Mouse (Mus musculus): ENCODE measurements at regions not wholly inside any gene's neighbourhood (a gene's known extent, or its start where the extent isn't known, plus 50 kb on each side); places are given as distances from the start of the nearest gene placed in this dataset.

GRCm38 (mm10) chr3:39341161-39341687 lies 454.5 kb downstream of the Fat4 start:
- H3K36me3 ChIP-seq: no peaks in the 10 kb centered on the region
- no peak overlapping the region for H3K27ac ChIP-seq
- H3K4me3 ChIP-seq: no peak overlapping the region
- no peak for DNase-seq (ENCODE audit: low spot score)
- H3K4me1 ChIP-seq: no peaks in the 10 kb centered on the region
- 86% methylated on average over 3 of the region's 3 CpGs for WGBS
- H3K27me3 ChIP-seq (ENCODE audit: insufficient read depth, poor library complexity, severe bottlenecking): no peaks in the 10 kb centered on the region
- H3K9me3 ChIP-seq: no peaks in the 10 kb centered on the region

DNA sequence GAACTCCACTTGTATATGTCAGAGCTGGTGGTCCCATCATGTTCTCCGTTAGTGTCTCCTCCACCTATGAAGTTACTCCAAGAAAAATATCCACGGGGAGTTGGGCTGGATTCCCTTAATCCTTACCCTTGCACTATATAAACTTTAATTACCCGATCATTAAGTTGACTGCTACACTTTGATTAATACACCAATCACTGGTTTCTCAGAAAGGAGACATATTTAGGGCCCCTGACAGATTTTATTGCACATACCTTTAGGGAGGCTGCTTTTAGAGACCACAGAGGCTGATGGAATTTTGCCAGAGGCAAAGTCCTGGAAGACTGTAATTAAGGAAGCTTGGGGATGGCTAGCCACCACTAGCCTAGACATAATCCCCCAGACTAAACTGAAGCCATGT lies 457.3 kb downstream of the Fat4 start:
- H3K36me3 ChIP-seq: no peaks in the 10 kb centered on the region
- H3K4me1 ChIP-seq: no peaks in the 10 kb centered on the region
- WGBS: 81% methylated on average over 3 of the region's 3 CpGs
- H3K9me3 ChIP-seq: no peaks in the 10 kb centered on the region
- H3K27ac ChIP-seq: no peak overlapping the region
- no peak overlapping the region for H3K4me3 ChIP-seq
- no peaks in the 10 kb centered on the region for H3K27me3 ChIP-seq (ENCODE audit: insufficient read depth, poor library complexity, severe bottlenecking)
- no peak for DNase-seq (ENCODE audit: low spot score)

DNA sequence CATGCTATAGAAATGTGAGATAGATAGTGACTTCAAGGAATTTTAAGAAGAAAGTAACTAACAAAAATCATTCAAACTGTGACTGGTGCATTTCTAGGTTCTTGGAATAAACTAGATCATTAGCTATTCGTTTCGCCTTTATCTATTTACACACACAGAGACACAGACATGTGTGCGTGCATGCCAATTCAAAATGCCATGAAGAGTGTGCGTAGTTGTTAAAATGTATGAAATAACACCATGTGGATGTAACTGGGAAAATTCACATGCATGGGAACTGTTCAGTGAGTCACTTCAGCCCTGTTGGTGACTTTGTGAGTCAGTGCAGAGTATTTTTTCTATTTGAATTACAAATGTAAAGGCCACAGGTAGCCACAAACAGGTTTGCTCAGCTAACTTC lies 460.8 kb downstream of the Fat4 start:
- H3K27ac ChIP-seq: no peak overlapping the region
- no peaks in the 10 kb centered on the region for H3K4me1 ChIP-seq
- WGBS: 93% methylated on average over 4 of the region's 4 CpGs
- DNase-seq (ENCODE audit: low spot score): no peak
- no peaks in the 10 kb centered on the region for H3K36me3 ChIP-seq
- no peaks in the 10 kb centered on the region for H3K27me3 ChIP-seq (ENCODE audit: insufficient read depth, poor library complexity, severe bottlenecking)
- no peaks in the 10 kb centered on the region for H3K9me3 ChIP-seq
- no peak overlapping the region for H3K4me3 ChIP-seq

DNA sequence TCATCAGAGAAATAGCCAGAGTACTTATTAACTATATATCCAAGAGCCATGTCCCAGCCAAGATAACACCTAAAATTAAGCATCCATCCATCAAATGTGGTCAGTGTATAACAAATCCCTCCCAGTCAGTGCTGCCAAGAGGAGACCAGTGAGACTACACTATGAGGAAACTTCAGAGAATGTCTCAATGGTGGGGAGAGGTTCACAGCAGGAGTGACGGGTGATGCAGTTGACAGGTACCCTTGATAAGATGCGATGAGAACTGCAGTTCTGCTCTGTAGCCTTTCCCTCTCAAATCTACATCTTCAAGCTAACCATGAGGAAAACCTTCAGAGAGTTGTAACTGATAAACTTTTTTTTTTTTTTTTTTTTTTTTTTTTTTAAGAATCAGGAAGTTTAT lies 470.3 kb downstream of the Fat4 start:
- Histone ChIP-seq H3K9me3 (no peaks in the 10 kb centered on the region), H3K4me3 (no peak overlapping the region), H3K27ac (no peak overlapping the region), H3K4me1 (no peaks in the 10 kb centered on the region), H3K36me3 (no peaks in the 10 kb centered on the region), H3K27me3 (ENCODE audit: insufficient read depth, poor library complexity, severe bottlenecking) (no peaks in the 10 kb centered on the region)
- DNase-seq (ENCODE audit: low spot score): peak; percentile 76
- WGBS: 27% methylated on average over 2 of the region's 2 CpGs

GRCm38 (mm10) chr3:39360278-39360677 lies 473.5 kb downstream of the Fat4 start:
- Histone ChIP-seq H3K27me3 (ENCODE audit: insufficient read depth, poor library complexity, severe bottlenecking) (no peaks in the 10 kb centered on the region), H3K4me1 (no peaks in the 10 kb centered on the region), H3K36me3 (no peaks in the 10 kb centered on the region), H3K4me3 (no peak overlapping the region), H3K27ac (no peak overlapping the region), H3K9me3 (no peaks in the 10 kb centered on the region)
- no peak for DNase-seq (ENCODE audit: low spot score)
- 76% methylated on average over 2 of the region's 2 CpGs for WGBS

DNA sequence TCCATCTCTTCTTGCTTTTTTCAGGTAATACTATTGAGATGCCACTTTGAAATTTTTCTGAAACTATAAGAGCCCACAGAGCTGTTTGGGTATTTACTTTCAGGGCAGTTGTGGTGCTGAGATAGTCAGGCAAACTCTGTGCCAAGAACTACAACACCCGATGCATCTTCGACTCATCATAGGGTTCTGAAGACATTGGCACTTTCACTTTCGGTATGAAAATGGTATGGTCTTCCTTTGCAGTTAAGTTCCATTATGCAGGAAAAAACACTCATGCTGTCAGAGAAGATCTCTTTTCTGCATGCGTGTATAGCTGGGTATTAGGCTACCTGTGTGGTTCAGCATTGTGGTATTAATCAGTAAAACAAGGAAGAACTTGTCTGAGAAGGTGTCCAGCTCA lies 484.2 kb downstream of the Fat4 start:
- WGBS: 87% methylated on average over 4 of the region's 4 CpGs
- Histone ChIP-seq H3K27me3 (ENCODE audit: insufficient read depth, poor library complexity, severe bottlenecking) (no peaks in the 10 kb centered on the region), H3K4me3 (no peak overlapping the region), H3K36me3 (no peaks in the 10 kb centered on the region), H3K9me3 (no peaks in the 10 kb centered on the region), H3K27ac (no peak overlapping the region), H3K4me1 (no peaks in the 10 kb centered on the region)
- no peak for DNase-seq (ENCODE audit: low spot score)

- H3K27ac ChIP-seq: no peak overlapping the region
- no peak overlapping the region for H3K4me3 ChIP-seq
- no peak for DNase-seq (ENCODE audit: low spot score)
- H3K36me3 ChIP-seq: no peaks in the 10 kb centered on the region
- no peaks in the 10 kb centered on the region for H3K27me3 ChIP-seq (ENCODE audit: insufficient read depth, poor library complexity, severe bottlenecking)
- no peaks in the 10 kb centered on the region for H3K4me1 ChIP-seq
- 86% methylated on average over 10 of the region's 10 CpGs for WGBS
- H3K9me3 ChIP-seq: no peaks in the 10 kb centered on the region
Measured at GRCm38 (mm10) chr3:39372426-39372950, 485.7 kb downstream of the Fat4 start.

DNA sequence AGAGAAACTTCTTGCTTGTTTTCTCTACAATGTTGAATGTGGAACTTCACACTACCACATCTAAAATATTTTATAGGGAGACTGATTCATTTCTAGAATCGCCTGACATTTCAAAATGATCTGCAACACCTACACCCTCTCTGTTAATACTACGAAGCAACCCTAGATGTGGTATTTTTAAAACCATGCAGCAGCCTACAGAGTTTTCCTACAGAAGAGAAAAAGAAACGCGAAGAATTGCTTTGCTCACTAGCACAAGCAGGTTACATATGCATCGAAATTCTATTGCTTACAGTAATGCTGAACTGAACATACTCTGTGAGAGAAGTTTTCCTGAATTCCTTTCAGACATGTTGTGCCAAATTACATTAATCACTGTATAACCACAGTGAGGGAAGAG lies 488.7 kb downstream of the Fat4 start:
- WGBS: 92% methylated on average over 5 of the region's 5 CpGs
- DNase-seq (ENCODE audit: low spot score): no peak
- Histone ChIP-seq H3K27ac (no peak overlapping the region), H3K4me1 (no peaks in the 10 kb centered on the region), H3K9me3 (no peaks in the 10 kb centered on the region), H3K27me3 (ENCODE audit: insufficient read depth, poor library complexity, severe bottlenecking) (no peaks in the 10 kb centered on the region), H3K4me3 (no peak overlapping the region), H3K36me3 (no peaks in the 10 kb centered on the region)

DNA sequence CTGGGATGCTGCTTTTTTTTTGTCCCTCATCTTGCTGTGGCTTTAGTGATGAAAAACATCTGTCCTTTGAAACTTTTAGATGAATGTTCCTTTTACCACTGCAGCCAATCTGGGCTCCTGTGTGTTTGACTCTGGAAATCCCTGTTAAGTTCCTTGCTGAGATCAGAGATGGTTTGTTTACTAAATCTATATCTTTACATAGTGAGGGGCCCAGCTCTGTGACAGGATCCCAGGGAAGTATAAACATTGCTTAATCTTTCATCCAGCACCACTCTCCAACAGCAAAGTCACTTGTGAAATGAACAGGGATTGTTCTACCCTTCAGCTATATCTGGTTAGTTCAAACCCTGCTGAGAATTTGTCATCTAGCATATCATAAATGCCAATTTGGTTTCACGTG lies 501.8 kb downstream of the Fat4 start:
- no peaks in the 10 kb centered on the region for H3K36me3 ChIP-seq
- no peak overlapping the region for H3K4me3 ChIP-seq
- WGBS: 71% methylated on average over 1 of the region's 1 CpGs
- H3K27ac ChIP-seq: no peak overlapping the region
- no peaks in the 10 kb centered on the region for H3K9me3 ChIP-seq
- H3K27me3 ChIP-seq (ENCODE audit: insufficient read depth, poor library complexity, severe bottlenecking): no peaks in the 10 kb centered on the region
- H3K4me1 ChIP-seq: no peaks in the 10 kb centered on the region; the same call in 1 of the 2 replicates
- no peak for DNase-seq (ENCODE audit: low spot score)

DNA sequence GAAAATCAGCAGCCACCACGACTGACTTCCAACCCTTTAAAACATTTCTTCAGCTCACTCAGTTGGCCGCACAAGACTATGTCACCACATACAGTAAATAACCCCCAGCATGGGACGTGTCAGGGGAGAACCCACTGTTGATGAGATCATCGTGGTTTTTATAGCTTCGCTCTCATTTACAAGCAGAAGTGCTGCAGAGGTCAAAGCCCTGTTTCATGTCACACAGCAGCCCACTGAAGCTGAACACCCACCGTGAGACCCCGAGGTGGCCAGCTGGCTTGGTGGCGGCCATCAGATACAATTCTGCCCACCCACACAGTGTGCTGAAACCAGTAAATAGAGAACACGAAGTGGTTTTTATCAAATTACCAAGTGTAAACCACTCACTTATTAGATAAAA lies 503.7 kb downstream of the Fat4 start:
- H3K27ac ChIP-seq: no peak overlapping the region
- no peaks in the 10 kb centered on the region; the same call in 1 of the 2 replicates for H3K4me1 ChIP-seq
- no peaks in the 10 kb centered on the region for H3K27me3 ChIP-seq (ENCODE audit: insufficient read depth, poor library complexity, severe bottlenecking)
- no peaks in the 10 kb centered on the region for H3K9me3 ChIP-seq
- no peak overlapping the region for H3K4me3 ChIP-seq
- no peaks in the 10 kb centered on the region for H3K36me3 ChIP-seq
- peak; percentile 75 for DNase-seq (ENCODE audit: low spot score)
- WGBS: 52% methylated on average over 9 of the region's 9 CpGs

DNA sequence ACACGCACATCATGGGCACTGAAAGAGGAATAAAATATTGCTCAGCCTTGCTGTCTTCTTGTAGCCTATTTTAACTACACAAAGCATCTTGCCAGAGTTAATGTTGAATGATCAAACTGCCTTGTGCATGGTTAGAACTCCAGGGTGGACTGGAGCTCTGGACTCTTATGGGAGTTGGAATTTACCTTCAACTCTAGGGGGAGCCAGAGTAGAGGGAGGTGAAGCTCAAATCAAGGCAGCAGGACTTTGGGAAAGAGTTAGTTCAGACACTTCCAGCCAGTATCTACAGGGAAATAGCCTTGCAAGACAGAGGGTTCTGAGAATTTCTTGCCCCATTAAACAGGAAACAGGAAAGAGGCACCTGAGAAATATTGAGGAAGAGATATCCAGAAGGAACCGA lies 505.3 kb downstream of the Fat4 start:
- Histone ChIP-seq H3K27ac (no peak overlapping the region), H3K4me3 (no peak overlapping the region), H3K4me1 (no peaks in the 10 kb centered on the region; the same call in 1 of the 2 replicates), H3K27me3 (ENCODE audit: insufficient read depth, poor library complexity, severe bottlenecking) (no peaks in the 10 kb centered on the region), H3K9me3 (no peaks in the 10 kb centered on the region), H3K36me3 (no peaks in the 10 kb centered on the region)
- no peak for DNase-seq (ENCODE audit: low spot score)
- WGBS: 73% methylated on average over 2 of the region's 2 CpGs

DNA sequence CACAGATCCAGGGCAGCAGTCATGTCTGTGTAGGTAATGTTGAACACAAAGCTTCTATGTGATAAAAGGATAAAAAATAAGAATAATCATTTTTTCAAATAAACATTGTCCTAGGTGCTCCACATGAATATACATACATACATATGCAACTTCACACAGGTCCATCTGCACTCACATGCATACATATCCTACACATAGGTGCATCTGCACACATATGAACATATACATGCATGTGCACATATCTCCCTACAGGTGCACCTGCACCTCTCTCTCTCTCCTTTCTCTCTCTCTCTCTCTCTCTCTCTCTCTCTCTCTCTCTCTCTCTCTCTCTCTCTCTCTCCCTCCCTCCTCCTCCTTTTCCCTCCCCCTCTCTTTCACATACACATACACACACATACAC lies 509.9 kb downstream of the Fat4 start:
- H3K4me3 ChIP-seq: no peak overlapping the region
- no peak for DNase-seq (ENCODE audit: low spot score)
- H3K9me3 ChIP-seq: no peaks in the 10 kb centered on the region
- no peaks in the 10 kb centered on the region for H3K36me3 ChIP-seq
- no peaks in the 10 kb centered on the region for H3K4me1 ChIP-seq
- no peak overlapping the region for H3K27ac ChIP-seq
- no peaks in the 10 kb centered on the region for H3K27me3 ChIP-seq (ENCODE audit: insufficient read depth, poor library complexity, severe bottlenecking)

- H3K9me3 ChIP-seq: no peaks in the 10 kb centered on the region
- H3K27ac ChIP-seq: no peak overlapping the region
- no peak for DNase-seq (ENCODE audit: low spot score)
- no peaks in the 10 kb centered on the region for H3K27me3 ChIP-seq (ENCODE audit: insufficient read depth, poor library complexity, severe bottlenecking)
- no peaks in the 10 kb centered on the region for H3K4me1 ChIP-seq
- no peaks in the 10 kb centered on the region for H3K36me3 ChIP-seq
- WGBS: 74% methylated on average over 3 of the region's 3 CpGs
- no peak overlapping the region for H3K4me3 ChIP-seq
Measured at GRCm38 (mm10) chr3:39397255-39397654, 510.5 kb downstream of the Fat4 start.

DNA sequence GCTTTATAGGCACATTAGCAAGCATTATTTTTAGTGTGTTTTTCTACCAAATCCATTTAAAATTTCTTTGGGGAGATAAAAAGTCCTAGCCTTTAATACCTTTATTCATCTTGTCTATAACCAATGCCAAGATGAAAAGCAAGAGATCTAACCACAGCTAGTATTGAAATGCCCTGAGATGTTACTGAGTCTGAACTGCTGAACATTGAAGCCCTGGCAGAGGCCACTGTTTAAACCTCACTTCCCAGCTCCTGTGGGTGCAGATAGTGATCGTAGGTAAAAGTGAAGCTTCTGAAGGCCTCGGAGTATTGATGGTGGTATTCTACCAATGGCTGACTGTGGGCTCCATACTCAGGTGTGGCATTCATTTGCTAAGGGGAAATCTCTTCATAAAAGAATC lies 510.9 kb downstream of the Fat4 start:
- H3K4me3 ChIP-seq: no peak overlapping the region
- H3K27me3 ChIP-seq (ENCODE audit: insufficient read depth, poor library complexity, severe bottlenecking): no peaks in the 10 kb centered on the region
- 88% methylated on average over 2 of the region's 2 CpGs for WGBS
- H3K9me3 ChIP-seq: no peaks in the 10 kb centered on the region
- no peak overlapping the region for H3K27ac ChIP-seq
- H3K4me1 ChIP-seq: no peaks in the 10 kb centered on the region
- H3K36me3 ChIP-seq: no peaks in the 10 kb centered on the region
- DNase-seq (ENCODE audit: low spot score): no peak

All from heart, embryonic 10.5 days (tissue).